Mouse (Mus musculus) midbrain, embryonic 11.5 days (tissue): ENCODE data around the gene Vmn1r157. TPM values are rescaled to one million over a fixed set of nuclear protein-coding genes. Genes with fewer than 3 reads are reported as not detected.
"Not testable (repeated sequence)": the region's sequence is repeated elsewhere in the genome, so short reads cannot be mapped to it uniquely, and the experiment has no call there.

Source experiments
- ATAC-seq: fragments of 200-750 bp; cut with Nextera tagmentation; 2 replicates; pipeline ENCODE4 v1.8.0; 2017; ENCODE audit warnings: moderate TSS enrichment, moderate library complexity; ENCODE audit not compliant: low FRiP score
- DNase-seq: peaks from one replicate; pipeline ENCODE4 v3.0.0; 2015; ENCODE audit warnings: low spot score; ENCODE audit errors: missing footprints
- H3K27ac ChIP-seq: fragments of 300-500 bp; sonication (generic); 2 replicates; pipeline ENCODE4 v1.5.1; 2014; ENCODE audit warnings: low read depth, low read length
- H3K27me3 ChIP-seq: fragments of 300-500 bp; sonication (generic); 2 replicates; pipeline ENCODE4 v1.6.1; 2014; ENCODE audit warnings: mild to moderate bottlenecking, low read length, moderate library complexity, mixed read lengths; ENCODE audit not compliant: control insufficient read depth, insufficient read depth
- H3K36me3 ChIP-seq: fragments of 300-500 bp; sonication (generic); 2 replicates; pipeline ENCODE4 v1.6.1; 2014; ENCODE audit warnings: mild to moderate bottlenecking, low read length, moderate library complexity, mixed read lengths; ENCODE audit not compliant: control insufficient read depth, insufficient read depth
- H3K4me1 ChIP-seq: fragments of 300-500 bp; sonication (generic); 2 replicates; pipeline ENCODE4 v1.6.1; 2014; ENCODE audit warnings: low read length; ENCODE audit not compliant: control insufficient read depth, insufficient read depth
- H3K4me2 ChIP-seq: fragments of 300-500 bp; sonication (generic); 2 replicates; pipeline ENCODE4 v1.6.1; 2014; ENCODE audit warnings: mild to moderate bottlenecking, moderate library complexity
- H3K4me3 ChIP-seq: fragments of 300-500 bp; sonication (generic); 2 replicates; pipeline ENCODE4 v1.5.1; 2014; ENCODE audit warnings: low read depth, low read length
- H3K9ac ChIP-seq: fragments of 300-500 bp; sonication (generic); 2 replicates; pipeline ENCODE4 v1.6.1; 2014; ENCODE audit warnings: low read length
- H3K9me3 ChIP-seq: fragments of 300-500 bp; sonication (generic); 2 replicates; pipeline ENCODE4 v1.6.1; 2016; ENCODE audit warnings: low read length; ENCODE audit not compliant: control insufficient read depth
- WGBS: fragments of 180-500 bp; shearing (Covaris S2); extraction: QIAGEN DNeasy Blood & Tissue Kit; methylation state at CpG from one replicate; pipeline ENCODE4 v1.1.7; 2014; 5-methylcytosine and 5-hydroxymethylcytosine counted together
- polyA plus RNA-seq: library from polyadenylated mRNA; unstranded; fragments of >200 nt; fragmentation: Nextera tagmentation; extraction: Ambion mirVana; gene quantifications from 2 replicates; pipeline ENCODE4 v1.2.1, GENCODE M21; 2014

Vmn1r157 gene
- polyA plus RNA-seq: not detected in 2 replicates

DNA sequence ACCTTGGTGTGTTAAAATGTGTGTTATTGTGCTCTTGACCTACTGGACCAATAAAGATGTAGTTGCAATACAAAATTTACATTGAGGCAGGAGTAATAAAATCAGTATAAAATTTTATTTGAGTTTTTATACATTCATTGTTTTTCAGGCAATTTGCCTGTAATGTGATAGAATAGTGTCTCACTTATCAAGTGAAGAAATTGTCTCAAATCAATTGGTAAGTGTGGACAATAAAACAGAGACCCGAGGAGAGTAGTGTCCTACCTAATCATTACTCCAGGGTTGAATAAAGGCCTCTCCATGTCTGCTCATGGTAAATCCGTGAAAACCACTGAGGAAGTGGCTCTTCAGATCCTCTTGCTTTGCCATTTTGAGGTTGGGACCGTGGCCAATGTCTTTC is at the start of gene Vmn1r157:
Gene Vmn1r157 (plus strand): TSS at position 301 of the 400 bp plus-strand sequence.
- H3K27me3 ChIP-seq, H3K4me2 ChIP-seq, H3K4me3 ChIP-seq, DNase-seq, H3K27ac ChIP-seq, H3K9ac ChIP-seq, H3K4me1 ChIP-seq, H3K9me3 ChIP-seq, H3K36me3 ChIP-seq, ATAC-seq: not testable (repeated sequence)
- WGBS: 48% methylated on average over 2 of the region's 3 CpGs

DNA sequence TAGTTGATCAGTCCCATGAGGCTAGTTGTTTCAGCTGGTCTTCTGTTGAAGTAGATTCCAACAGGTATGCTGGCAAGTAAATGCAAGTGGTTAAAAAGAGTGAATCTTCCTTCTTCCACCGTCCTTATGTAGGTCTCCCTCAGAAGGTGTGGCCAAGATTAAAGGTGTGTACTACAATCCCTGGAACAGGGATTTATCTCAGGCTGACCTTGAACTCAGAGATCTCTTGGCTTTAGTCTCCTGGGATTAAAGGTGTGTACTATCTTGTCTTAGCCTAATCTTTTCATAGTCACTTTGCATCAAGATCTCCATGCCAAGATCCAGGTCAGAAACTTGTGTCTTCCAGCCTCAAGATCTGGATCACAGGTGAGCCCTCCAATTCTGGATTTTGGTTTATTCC is 41.9 kb upstream of the Vmn1r157 start, which contains the start of gene Gm4567:
Gene Gm4567 (minus strand): TSS at position 101 of the 400 bp plus-strand sequence.
- H3K27me3 ChIP-seq, DNase-seq, H3K36me3 ChIP-seq, H3K27ac ChIP-seq, H3K4me2 ChIP-seq, H3K9ac ChIP-seq, ATAC-seq, H3K9me3 ChIP-seq, H3K4me1 ChIP-seq, H3K4me3 ChIP-seq: not testable (repeated sequence)
- WGBS: no CpG with 5 or more reads among the region's 1 CpGs

DNA sequence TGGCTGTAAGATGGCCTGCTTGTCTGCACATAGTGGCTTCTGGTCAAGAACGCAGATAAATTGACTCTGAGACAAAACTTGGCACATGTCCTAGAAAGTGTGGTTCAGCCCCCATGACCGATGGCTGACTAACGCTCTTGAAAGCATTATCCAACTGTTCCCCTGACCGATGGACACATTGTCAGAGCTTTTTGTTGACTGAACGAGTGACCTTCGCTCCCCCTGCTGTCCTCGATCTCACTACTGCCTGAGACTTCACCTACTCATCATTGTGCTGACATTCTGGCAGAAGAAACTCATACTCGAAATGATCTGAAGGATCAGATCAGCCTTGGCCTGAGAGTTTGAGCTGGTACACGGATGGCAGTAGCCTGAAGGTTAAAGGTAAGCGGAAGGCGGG is 14.5 kb downstream of the Vmn1r157 start:
- H3K27me3 ChIP-seq, H3K9me3 ChIP-seq, H3K4me2 ChIP-seq, H3K36me3 ChIP-seq, DNase-seq, H3K4me3 ChIP-seq, H3K4me1 ChIP-seq, H3K9ac ChIP-seq, ATAC-seq, H3K27ac ChIP-seq: not testable (repeated sequence)
- 95% methylated on average over 2 of the region's 11 CpGs for WGBS

DNA sequence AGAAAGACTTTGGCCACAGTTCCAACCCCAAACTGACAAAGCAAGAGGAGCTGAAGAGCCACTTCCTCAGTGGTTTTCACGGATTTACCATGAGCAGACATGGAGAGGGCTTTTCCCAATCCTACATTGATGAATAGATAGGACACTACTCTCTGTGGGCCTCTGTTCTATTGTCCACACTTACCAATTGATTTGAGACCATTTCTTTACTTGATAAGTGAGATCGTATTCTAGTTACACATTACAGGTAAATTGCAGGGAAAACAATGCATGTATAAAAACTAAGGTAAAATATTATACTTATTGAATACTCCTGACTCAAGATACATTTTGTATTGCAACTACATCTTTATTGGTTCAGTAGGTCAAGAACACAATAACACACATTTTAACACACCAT is 29.2 kb downstream of the Vmn1r157 start, which contains the start of gene Vmn1r158:
Gene Vmn1r158 (minus strand): TSS at position 101 of the 400 bp plus-strand sequence.
- H3K4me1 ChIP-seq, H3K27ac ChIP-seq, H3K36me3 ChIP-seq, H3K4me2 ChIP-seq, DNase-seq, H3K4me3 ChIP-seq, H3K9ac ChIP-seq, H3K9me3 ChIP-seq, H3K27me3 ChIP-seq, ATAC-seq: not testable (repeated sequence)
- 58% methylated on average over 2 of the region's 2 CpGs for WGBS

Other genes with a start within 250 kb of the Vmn1r157 start
- not detected in 2 replicates for gene Vmn1r152, start 238.7 kb upstream of the Vmn1r157 start, polyA plus RNA-seq
- not detected in 2 replicates for gene Gm8677, start 226.8 kb upstream of the Vmn1r157 start, polyA plus RNA-seq
- not detected in 2 replicates for gene Gm4201, start 196.4 kb upstream of the Vmn1r157 start, polyA plus RNA-seq
- gene Gm4565, start 173.6 kb upstream of the Vmn1r157 start, polyA plus RNA-seq: not detected in 2 replicates
- gene Vmn1r155, start 103.7 kb upstream of the Vmn1r157 start, polyA plus RNA-seq: not detected in 2 replicates
- not detected in 2 replicates for gene Gm8693, start 69.4 kb upstream of the Vmn1r157 start, polyA plus RNA-seq
- gene Gm4567, start 42.0 kb upstream of the Vmn1r157 start, polyA plus RNA-seq: not detected in 2 replicates
- gene Vmn1r158, start 29.1 kb downstream of the Vmn1r157 start, polyA plus RNA-seq: not detected in 2 replicates
- gene Vmn1r159, start 81.9 kb downstream of the Vmn1r157 start, polyA plus RNA-seq: not detected in 2 replicates
- gene Vmn1r160, start 109.5 kb downstream of the Vmn1r157 start, polyA plus RNA-seq: not detected in 2 replicates
- not detected in 2 replicates for gene Gm4214, start 223.0 kb downstream of the Vmn1r157 start, polyA plus RNA-seq